In the genomic region with DNA sequence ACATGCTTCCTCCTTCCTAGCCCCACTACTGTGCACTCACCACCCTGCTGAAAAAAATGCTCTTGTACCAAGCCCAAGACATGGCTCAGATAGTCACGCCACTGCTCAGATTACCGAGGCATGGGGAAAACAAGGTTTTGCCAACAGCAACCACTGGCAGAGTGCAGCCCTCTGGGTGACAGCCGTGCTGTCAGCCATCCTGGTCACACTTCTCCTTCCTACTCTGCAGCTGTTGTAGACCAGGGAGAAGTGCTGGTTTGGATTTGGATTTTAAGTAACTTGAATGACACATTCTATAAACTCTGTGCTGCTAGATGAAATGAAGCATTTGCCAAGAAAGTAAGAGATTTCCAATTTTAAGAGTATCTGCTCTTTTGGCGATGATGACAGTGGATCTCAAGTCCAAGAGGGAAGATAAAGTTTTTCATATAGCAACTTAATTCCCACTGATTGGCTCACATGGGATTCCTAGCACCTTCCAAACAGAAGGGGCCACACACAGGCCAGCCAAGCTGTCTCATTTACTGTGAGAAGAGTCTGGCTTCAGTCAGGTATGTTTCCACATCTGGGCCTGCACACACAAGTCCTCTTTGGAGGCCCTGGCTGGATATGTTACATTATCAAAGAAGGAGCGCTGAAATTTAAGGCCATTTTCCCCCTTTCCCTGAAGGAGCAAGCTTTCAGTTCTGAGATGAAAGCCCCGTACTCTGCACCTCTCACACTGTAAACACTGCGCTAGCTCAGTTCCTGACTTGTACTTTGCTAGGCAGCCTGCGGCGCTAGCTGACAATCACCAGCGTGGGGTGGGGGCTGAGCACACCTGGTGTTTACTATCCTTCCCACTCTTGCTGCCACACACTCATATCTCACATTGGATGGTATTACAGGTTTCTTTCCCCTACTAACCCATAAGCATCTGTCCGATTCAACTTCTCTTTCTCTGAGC, we compare ENCODE assay signal across 14 mouse cellular contexts.
DNase-seq lines count a peak whose midpoint lies in the region; ATAC-seq lines count a peak whose summit lies in the region.
"Had no signal": no experiment of that assay in that cellular context is flagged by ENCODE, and none has a peak within 500 bp of the region (broad histone marks: within the 10 kb centered on the region; RNA-seq: fewer than 3 reads in every experiment).

No protein-coding gene starts in this region.

- H3K4me2 ChIP-seq in heart, embryonic 16.5 days (ENCODE audit: low read depth, low read length) = no peak overlapping the region
- no peak overlapping the region for H3K4me2 ChIP-seq in embryonic facial prominence, embryonic 11.5 days (ENCODE audit: low read depth, low read length)
- no peak overlapping the region for H3K4me2 ChIP-seq in limb, embryonic 13.5 days (replicated peaks)
- H3K4me2 ChIP-seq: hindbrain, embryonic 12.5 days had no signal

- DNase-seq in heart, adult 8-10 months (ENCODE audit: low spot score) = no peak
- peak; percentile 27 for DNase-seq in embryonic facial prominence, embryonic 11.5 days (ENCODE audit: low spot score)
- peak; percentile 84 for DNase-seq in thymus, postnatal 0 days (ENCODE audit: low spot score)
- DNase-seq in adrenal gland, postnatal 4 days (ENCODE audit: low spot score in 2 of 2) = no peak
- DNase-seq in testis, postnatal 14 days (ENCODE audit: low spot score) = no peak
- no peak for DNase-seq in Muller cell, postnatal 12 days (ENCODE audit: inconsistent ontology term)
- DNase-seq: adrenal gland, adult 8-10 months; kidney, adult 9 months; layer of hippocampus, adult 9-11 months had no signal

- 68% methylated on average over 11 of the region's 11 CpGs for WGBS in heart, embryonic 16.5 days
- 77% methylated on average over 11 of the region's 11 CpGs for WGBS in embryonic facial prominence, embryonic 11.5 days
- WGBS in limb, embryonic 13.5 days = 55% methylated on average over 11 of the region's 11 CpGs

- H3K27me3 ChIP-seq in heart, embryonic 16.5 days (ENCODE audit: control insufficient read depth, insufficient read depth, low read length) = no peaks in the 10 kb centered on the region
- no peaks in the 10 kb centered on the region for H3K27me3 ChIP-seq in embryonic facial prominence, embryonic 11.5 days (ENCODE audit: control insufficient read depth, insufficient read depth, low read length)
- no peaks in the 10 kb centered on the region for H3K27me3 ChIP-seq in limb, embryonic 13.5 days
- H3K27me3 ChIP-seq: hindbrain, embryonic 12.5 days had no signal

- no peaks in the 10 kb centered on the region for H3K9me3 ChIP-seq in heart, embryonic 16.5 days (replicated peaks; ENCODE audit: control insufficient read depth, low read length)
- H3K9me3 ChIP-seq in embryonic facial prominence, embryonic 11.5 days (replicated peaks; ENCODE audit: control insufficient read depth, low read length) = no peaks in the 10 kb centered on the region
- H3K9me3 ChIP-seq in limb, embryonic 13.5 days = no peaks in the 10 kb centered on the region
- H3K9me3 ChIP-seq: hindbrain, embryonic 12.5 days had no signal

- H3K4me3 ChIP-seq in heart, embryonic 16.5 days (ENCODE audit: low read length) = no peak overlapping the region
- H3K4me3 ChIP-seq in embryonic facial prominence, embryonic 11.5 days (ENCODE audit: low read depth, low read length) = no peak overlapping the region
- no peak overlapping the region for H3K4me3 ChIP-seq in limb, embryonic 13.5 days
- H3K4me3 ChIP-seq: hindbrain, embryonic 12.5 days had no signal

- peak overlapping the region; percentile 41; the same call in 1 of the 2 replicates for H3K27ac ChIP-seq in heart, embryonic 16.5 days (ENCODE audit: low read length)
- H3K27ac ChIP-seq in embryonic facial prominence, embryonic 11.5 days (replicated peaks; ENCODE audit: low read depth, low read length) = 0 out of 2 replicates have a peak overlapping the region, but pooled peaks have one; percentile 52
- peak overlapping the region; percentile 55; the same call in 1 of the 2 replicates for H3K27ac ChIP-seq in limb, embryonic 13.5 days
- H3K27ac ChIP-seq: hindbrain, embryonic 12.5 days had no signal

- no peak overlapping the region for H3K9ac ChIP-seq in heart, embryonic 16.5 days (ENCODE audit: low read length)
- H3K9ac ChIP-seq in embryonic facial prominence, embryonic 11.5 days (replicated peaks; ENCODE audit: low read length) = no peak overlapping the region
- no peak overlapping the region for H3K9ac ChIP-seq in limb, embryonic 13.5 days
- H3K9ac ChIP-seq: hindbrain, embryonic 12.5 days had no signal

- no peak for ATAC-seq in heart, embryonic 16.5 days (replicated peaks; ENCODE audit: extremely low read depth, insufficient read depth, low FRiP score)
- ATAC-seq in embryonic facial prominence, embryonic 11.5 days (replicated peaks; ENCODE audit: insufficient number of reproducible peaks, low FRiP score, low TSS enrichment, low read depth) = peak; percentile 56
- ATAC-seq in limb, embryonic 13.5 days (ENCODE audit: low FRiP score, low read depth) = peak; percentile 57
- ATAC-seq: CD4-positive, CD25-positive, alpha-beta regulatory T cell, adult 4 months; forebrain, embryonic 14.5 days had no signal

- H3K36me3 ChIP-seq in heart, embryonic 16.5 days (ENCODE audit: control insufficient read depth, insufficient read depth) = no peaks in the 10 kb centered on the region
- H3K36me3 ChIP-seq in embryonic facial prominence, embryonic 11.5 days (replicated peaks; ENCODE audit: control insufficient read depth, insufficient read depth, low read depth, low read length) = no peaks in the 10 kb centered on the region; the same call in 1 of the 2 replicates
- H3K36me3 ChIP-seq in limb, embryonic 13.5 days = peaks cover 5% of the 10 kb centered on the region

- H3K4me1 ChIP-seq in heart, embryonic 16.5 days (ENCODE audit: control insufficient read depth, insufficient read depth, low read length) = no peaks in the 10 kb centered on the region
- H3K4me1 ChIP-seq in embryonic facial prominence, embryonic 11.5 days (ENCODE audit: control insufficient read depth, insufficient read depth, low read length) = 0 out of 2 replicates have a peak, but pooled peaks cover 2% of the 10 kb centered on the region
- peaks cover 25% of the 10 kb centered on the region for H3K4me1 ChIP-seq in limb, embryonic 13.5 days
- H3K4me1 ChIP-seq: hindbrain, embryonic 12.5 days had no signal

Comparison
In these comparisons a context has a peak if more than half of its experiments do, and no peak if none do; other contexts are left out.
1. DNase-seq: peak in embryonic facial prominence, embryonic 11.5 days (single experiment) and thymus, postnatal 0 days (single experiment); none in heart, adult 8-10 months (single experiment), adrenal gland, postnatal 4 days (0 of 2), testis, postnatal 14 days (single experiment) and Muller cell, postnatal 12 days (single experiment).
2. Peak in every context shown above with its lines, with median percentiles within 50 percentile points of each other: H3K27ac ChIP-seq.